Mouse (Mus musculus) adrenal gland, adult 8-10 months (tissue): ENCODE measurements around the gene Ets2. TPM values are rescaled to one million over a fixed set of nuclear protein-coding genes. Genes with fewer than 3 reads are reported as not detected.

Experiments used
- DNase-seq: peaks from one replicate; pipeline ENCODE4 v3.0.0; 2022
- total RNA-seq, 4 experiments: library from RNA; stranded (reverse); gene quantifications; 2 replicates each; pipeline ENCODE4 v1.2.4; 2022

Gene Ets2
- total RNA-seq, 4 experiments from 2014 or later: 44.7 to 78.5 (median 58.4) TPM

GRCm38 (mm10) chr16:95769996-95770334 is 68.1 kb downstream of the Ets2 start:
- no peak for DNase-seq

GRCm38 (mm10) chr16:95770402-95770801 is 68.5 kb downstream of the Ets2 start:
- no peak for DNase-seq

Other genes starting within 250 kb of the Ets2 start
- gene Erg, start 115.5 kb upstream of the Ets2 start, total RNA-seq: 10 to 100 TPM; 15.2 to 24.9 (median 21.4) TPM